Mouse (Mus musculus): Measurements from ENCODE around the gene Gkn3. TPM values are rescaled to one million over a fixed set of nuclear protein-coding genes. Genes with fewer than 3 reads are reported as not detected.

Gkn3 gene
- polyA plus RNA-seq, 1 experiment from 2014 or later: 1.4 TPM

GRCm38 (mm10) chr6:87350829-87351228 is 37.9 kb downstream of the Gkn3 start, which contains the start of gene Gkn1:
Gene Gkn1 (minus strand): TSS chr6:87350942.
- Histone ChIP-seq H3K4me1 (replicated peaks) (no peaks in the 10 kb centered on the region), H3K4me2 (no peak within 1 kb of the TSS), H3K9me3 (replicated peaks) (no peaks in the 10 kb centered on the region), H3K4me3 (no peak within 1 kb of the TSS), H3K36me3 (no peaks in the 10 kb centered on the region), H3K9ac (no peak within 1 kb of the TSS), H3K27me3 (no peaks in the 10 kb centered on the region), H3K27ac (no peak within 1 kb of the TSS)
- WGBS: 78% methylated on average over 8 of the region's 8 CpGs
- no peak for ATAC-seq (replicated peaks; ENCODE audit: insufficient number of reproducible peaks, insufficient read depth, low FRiP score, low read depth)

DNA sequence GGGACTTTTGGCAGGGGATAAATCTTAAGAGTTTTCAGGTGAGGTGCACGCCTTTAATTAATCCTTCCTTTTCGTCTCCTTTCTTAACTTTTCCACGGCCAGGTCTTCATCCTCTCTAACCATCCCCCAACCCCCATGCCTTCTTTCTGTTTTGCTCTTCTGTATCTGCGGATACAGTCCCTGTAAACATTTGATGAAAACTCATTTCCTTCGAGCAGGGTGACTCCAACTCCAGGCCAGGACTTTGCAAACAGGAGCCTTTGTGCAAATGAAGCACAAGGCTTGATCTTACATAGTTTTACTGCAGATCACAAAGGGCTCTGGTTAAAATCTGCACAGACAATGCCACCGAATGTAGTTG is 52.8 kb downstream of the Gkn3 start:
- WGBS: 33% methylated on average over 6 of the region's 6 CpGs
- peak overlapping the region; percentile 79; the same call in 1 of the 2 replicates for H3K4me3 ChIP-seq
- H3K27ac ChIP-seq: no peak overlapping the region
- no peak overlapping the region for H3K9ac ChIP-seq
- H3K4me1 ChIP-seq (replicated peaks): peaks cover 9% of the 10 kb centered on the region
- ATAC-seq (replicated peaks; ENCODE audit: insufficient number of reproducible peaks, insufficient read depth, low FRiP score, low read depth): no peak
- peaks cover 32% of the 10 kb centered on the region for H3K27me3 ChIP-seq
- H3K4me2 ChIP-seq: peak overlapping the region; percentile 93
- H3K36me3 ChIP-seq: no peaks in the 10 kb centered on the region
- H3K9me3 ChIP-seq (replicated peaks): no peaks in the 10 kb centered on the region

DNA sequence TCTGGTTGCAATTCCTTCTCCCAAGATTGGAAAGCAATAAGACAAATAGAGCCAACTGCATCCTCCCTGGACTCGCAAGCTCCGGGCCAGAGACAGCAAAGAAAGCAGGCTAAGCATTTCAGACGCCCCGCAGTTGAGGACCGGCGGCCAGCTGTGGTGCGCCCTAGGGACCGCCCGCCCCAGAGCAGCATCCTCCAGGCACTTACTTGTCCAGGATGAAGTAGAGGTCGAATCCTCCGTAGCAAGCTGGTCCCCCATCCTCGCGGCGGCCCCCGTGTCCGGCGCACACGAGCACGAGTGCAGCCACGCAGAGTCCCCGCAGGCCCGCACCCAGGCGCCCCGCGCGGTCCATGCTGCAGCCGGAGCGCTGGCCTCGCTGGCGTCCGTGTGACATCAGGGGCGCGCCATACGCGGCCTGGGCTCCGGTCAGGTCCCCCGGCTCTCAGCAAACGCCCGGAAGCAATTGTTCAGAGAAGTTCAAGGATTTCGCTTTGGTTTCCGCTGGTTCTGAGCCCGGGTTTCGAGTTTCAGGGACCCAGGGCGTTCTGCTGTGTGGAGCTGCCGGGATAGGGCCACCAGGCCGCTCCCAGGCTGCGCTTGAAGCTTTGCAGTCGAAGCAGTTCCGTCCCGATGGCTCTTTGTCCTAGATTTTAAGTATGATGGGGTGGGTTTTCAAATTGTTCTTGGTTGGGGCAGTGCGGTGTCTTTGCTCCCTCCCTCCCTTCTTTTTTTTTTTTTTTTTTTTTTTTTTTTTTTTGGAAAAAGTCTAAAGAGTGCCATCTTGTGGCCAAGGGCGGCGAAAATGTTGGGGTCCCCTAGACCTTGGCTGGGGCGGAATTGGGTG is 53.4 kb downstream of the Gkn3 start, which contains the start of gene Antxr1:
Gene Antxr1 (minus strand): TSS at position 731 of the 844 bp plus-strand sequence.
- WGBS: under 1% methylated on average over 54 of the region's 54 CpGs
- peak within 1 kb of the TSS; percentile 79 for H3K4me3 ChIP-seq
- ATAC-seq (replicated peaks; ENCODE audit: insufficient number of reproducible peaks, insufficient read depth, low FRiP score, low read depth): peak; percentile 68
- H3K9ac ChIP-seq: peak within 1 kb of the TSS; percentile 74
- H3K4me2 ChIP-seq: peak within 1 kb of the TSS; percentile 93
- no peaks in the 10 kb centered on the region for H3K9me3 ChIP-seq (replicated peaks)
- no peaks in the 10 kb centered on the region for H3K36me3 ChIP-seq
- H3K27ac ChIP-seq: peak within 1 kb of the TSS; percentile 77
- H3K4me1 ChIP-seq (replicated peaks): peaks cover 9% of the 10 kb centered on the region
- H3K27me3 ChIP-seq: peaks cover 32% of the 10 kb centered on the region

- no peaks in the 10 kb centered on the region for H3K9me3 ChIP-seq (replicated peaks)
- H3K4me1 ChIP-seq (replicated peaks): peaks cover 16% of the 10 kb centered on the region
- H3K36me3 ChIP-seq: no peaks in the 10 kb centered on the region
- peak overlapping the region; percentile 93 for H3K4me2 ChIP-seq
- no peak for ATAC-seq (replicated peaks; ENCODE audit: insufficient number of reproducible peaks, insufficient read depth, low FRiP score, low read depth)
- 23% methylated on average over 11 of the region's 11 CpGs for WGBS
- peak overlapping the region; percentile 74 for H3K9ac ChIP-seq
- H3K4me3 ChIP-seq: peak overlapping the region; percentile 79
- H3K27me3 ChIP-seq: peaks cover 32% of the 10 kb centered on the region
- peak overlapping the region; percentile 77 for H3K27ac ChIP-seq
These were observed 54.2 kb downstream of the Gkn3 start for GRCm38 (mm10) chr6:87334361-87335090.

Other genes with a start within 250 kb of the Gkn3 start
- gene Antxr1, start 53.1 kb downstream of the Gkn3 start, polyA plus RNA-seq (2015; fragmentation: Nextera tagmentation; extraction: Ambion mirVana): 5.0 and 7.4 TPM in 2 replicates
- gene Gkn1, start 38.0 kb downstream of the Gkn3 start, polyA plus RNA-seq (2015; fragmentation: Nextera tagmentation; extraction: Ambion mirVana): not detected in 2 replicates
- not detected in 2 replicates for gene Gkn2, start 15.6 kb downstream of the Gkn3 start, polyA plus RNA-seq (2015; fragmentation: Nextera tagmentation; extraction: Ambion mirVana)
- gene Bmp10, start 40.1 kb upstream of the Gkn3 start, polyA plus RNA-seq (2015; fragmentation: Nextera tagmentation; extraction: Ambion mirVana): 3.1 and 4.4 TPM in 2 replicates
- 3.5 and 4.7 TPM in 2 replicates for gene Arhgap25, start 144.3 kb upstream of the Gkn3 start, polyA plus RNA-seq (2015; fragmentation: Nextera tagmentation; extraction: Ambion mirVana)
- 1.3 and 1.9 TPM in 2 replicates for gene Prokr1, start 201.8 kb upstream of the Gkn3 start, polyA plus RNA-seq (2015; fragmentation: Nextera tagmentation; extraction: Ambion mirVana)